Mouse (Mus musculus) kidney, adult 2 months (tissue): ENCODE measurements at regions not wholly inside any gene's neighbourhood (a gene's known extent, or its start where the extent isn't known, plus 50 kb on each side); places are given as distances from the start of the nearest gene placed in this dataset.

Experiments used
- CTCF ChIP-seq: fragments of 200-500 bp; conservative IDR thresholded peaks from 2 replicates; pipeline ENCODE4 v1.5.1; 2011; ENCODE audit warnings: low read depth, mild to moderate bottlenecking, control low read depth, low read length, moderate library complexity, mixed read lengths; ENCODE audit not compliant: insufficient read depth, insufficient read length
- POLR2A ChIP-seq: fragments of 200-500 bp; IDR thresholded peaks from one replicate; pipeline ENCODE4 v1.6.1; 2011; ENCODE audit warnings: low read depth, low read length, control low read depth

DNA sequence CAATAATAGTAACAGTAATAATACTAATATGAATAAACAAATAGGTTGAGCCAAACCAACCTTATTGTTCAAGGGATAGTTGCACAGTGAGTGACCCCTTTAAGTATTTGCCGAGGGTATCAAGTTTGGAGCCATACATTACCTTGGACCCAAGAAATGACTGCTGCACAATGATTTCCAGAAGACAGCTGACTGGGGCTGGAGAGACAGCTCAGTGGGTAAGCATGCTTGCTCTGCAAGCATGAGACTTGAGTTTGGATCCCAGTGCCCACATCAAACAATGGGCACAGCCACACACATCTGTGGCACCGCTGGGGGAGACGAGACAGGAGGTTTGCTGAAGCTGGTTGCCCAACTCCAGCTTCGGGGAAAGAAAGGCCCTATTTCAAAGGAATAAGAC, 126.7 kb downstream of the Ndfip2 start:
- no peak for TF ChIP-seq POLR2A
- TF ChIP-seq CTCF = no peak
